13 mouse cellular contexts compared by ENCODE assay signal in the genomic region with DNA sequence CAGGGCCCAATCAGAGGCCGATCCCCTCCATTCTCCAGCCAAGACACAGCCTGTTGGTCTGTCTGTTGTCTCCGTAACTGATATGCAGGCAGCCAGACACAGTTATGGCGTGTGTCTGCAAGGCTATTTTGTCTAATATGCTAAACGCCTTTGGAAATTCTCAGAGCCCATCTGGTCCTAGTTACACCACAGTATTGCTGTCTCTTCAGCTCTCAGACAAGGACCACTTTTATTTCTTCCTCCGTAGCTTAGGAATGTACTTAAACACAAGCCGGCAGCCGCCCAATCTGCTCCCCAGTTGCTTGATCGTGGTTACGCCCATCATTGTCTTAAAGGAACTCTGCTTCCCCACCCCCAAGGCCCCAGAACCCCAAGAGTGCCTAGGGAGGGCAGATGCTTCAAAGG. TPM values are rescaled to one million over a fixed set of nuclear protein-coding genes. Genes with fewer than 3 reads are reported as not detected.
A peak's percentile ranks its signal among the peaks of the same experiment; 100 is the strongest.
DNase-seq lines count a peak whose midpoint lies in the region; ATAC-seq and TF ChIP-seq lines count a peak whose summit lies in the region.
"Had no signal": no experiment of that assay in that cellular context is flagged by ENCODE, and none has a peak within 500 bp of the region (broad histone marks: within the 10 kb centered on the region; RNA-seq: fewer than 3 reads in every experiment).

No protein-coding gene starts in this region.

- H3K9me3 ChIP-seq in neural tube, embryonic 13.5 days = no peaks in the 10 kb centered on the region
- H3K9me3 ChIP-seq in forebrain, postnatal 0 days (ENCODE audit: low read length) = no peaks in the 10 kb centered on the region
- no peaks in the 10 kb centered on the region for H3K9me3 ChIP-seq in limb, embryonic 13.5 days

- no peak overlapping the region for H3K4me2 ChIP-seq in neural tube, embryonic 13.5 days
- no peak overlapping the region for H3K4me2 ChIP-seq in forebrain, postnatal 0 days (ENCODE audit: low read depth)
- no peak overlapping the region; the same call in none of the 2 replicates for H3K4me2 ChIP-seq in limb, embryonic 13.5 days (replicated peaks)

- H3K36me3 ChIP-seq in neural tube, embryonic 13.5 days = no peaks in the 10 kb centered on the region
- no peaks in the 10 kb centered on the region for H3K36me3 ChIP-seq in forebrain, postnatal 0 days (ENCODE audit: insufficient read depth)
- no peaks in the 10 kb centered on the region for H3K36me3 ChIP-seq in limb, embryonic 13.5 days

- DNase-seq in gastrocnemius, adult 18-20 months (ENCODE audit: low spot score) = peak; percentile 53
- no peak for DNase-seq in gastrocnemius, postnatal 14 days
- no peak for DNase-seq in neural tube, embryonic 10.5 days (ENCODE audit: extremely low spot score, low spot score)
- DNase-seq in forebrain, postnatal 0 days = peak; percentile 43
- no peak for DNase-seq in urinary bladder, postnatal 14 days (ENCODE audit: low spot score)
- DNase-seq: B cell, adult 2 months; cerebellum, adult 9-11 months had no signal

- H3K4me1 ChIP-seq in neural tube, embryonic 13.5 days (replicated peaks) = peaks cover 18% of the 10 kb centered on the region; the same call in 1 of the 2 replicates
- H3K4me1 ChIP-seq in forebrain, postnatal 0 days (ENCODE audit: insufficient read depth) = 0 out of 2 replicates have a peak, but pooled peaks cover 3% of the 10 kb centered on the region
- peaks cover 51% of the 10 kb centered on the region for H3K4me1 ChIP-seq in limb, embryonic 13.5 days

- no peak overlapping the region for H3K9ac ChIP-seq in neural tube, embryonic 13.5 days
- H3K9ac ChIP-seq in forebrain, postnatal 0 days = no peak overlapping the region
- no peak overlapping the region for H3K9ac ChIP-seq in limb, embryonic 13.5 days

- no peak overlapping the region for H3K4me3 ChIP-seq in neural tube, embryonic 13.5 days
- no peak overlapping the region for H3K4me3 ChIP-seq in forebrain, postnatal 0 days (ENCODE audit: low read depth, low read length)
- H3K4me3 ChIP-seq in limb, embryonic 13.5 days = no peak overlapping the region

- ATAC-seq in neural tube, embryonic 13.5 days (ENCODE audit: low read depth) = no peak
- peak; percentile 83 for ATAC-seq in forebrain, postnatal 0 days
- ATAC-seq in limb, embryonic 13.5 days (ENCODE audit: low FRiP score, low read depth) = peak; percentile 81
- ATAC-seq in megakaryocyte progenitor cell, adult 5-6 weeks (replicated peaks; ENCODE audit: poor library complexity) = no peak
- ATAC-seq: activated CD4-positive, CD25-positive, alpha-beta regulatory T cell, adult 4 months had no signal

- no peaks in the 10 kb centered on the region for H3K27me3 ChIP-seq in neural tube, embryonic 13.5 days
- no peaks in the 10 kb centered on the region for H3K27me3 ChIP-seq in forebrain, postnatal 0 days (ENCODE audit: insufficient read depth, low read length)
- H3K27me3 ChIP-seq in limb, embryonic 13.5 days = 0 out of 2 replicates have a peak, but pooled peaks cover 3% of the 10 kb centered on the region

- 55% methylated on average over 9 of the region's 9 CpGs for WGBS in neural tube, embryonic 13.5 days
- 32% methylated on average over 9 of the region's 9 CpGs for WGBS in forebrain, postnatal 0 days
- WGBS in limb, embryonic 13.5 days = 13% methylated on average over 9 of the region's 9 CpGs

- intact Hi-C loops in gastrocnemius, postnatal 14 days (cut with DNase I; ENCODE audit: low total_unique reads) = no loop called here

- 0 out of 2 replicates have a peak overlapping the region, but pooled peaks have one; percentile 3 for H3K27ac ChIP-seq in neural tube, embryonic 13.5 days (replicated peaks)
- H3K27ac ChIP-seq in forebrain, postnatal 0 days (ENCODE audit: low read depth, low read length) = 0 out of 2 replicates have a peak overlapping the region, but pooled peaks have one; percentile 30
- peak overlapping the region; percentile 85 for H3K27ac ChIP-seq in limb, embryonic 13.5 days
- H3K27ac ChIP-seq: macrophage had no signal

- TF ChIP-seq CTCF in forebrain, postnatal 0 days (IDR thresholded peaks at IDR 0.05; ENCODE audit: low read depth) = no peak

RNA-seq across cellular contexts. Expression of a gene that starts 24.3 kb away (rescaled TPM):
- total RNA-seq in gastrocnemius, adult 18-20 months (2021) = 1 to 10 TPM; 6.7 to 7.2 TPM
- 1 to 10 TPM; 6.4 to 6.9 TPM for total RNA-seq in gastrocnemius, postnatal 14 days (2021)
- polyA plus RNA-seq in neural tube, embryonic 13.5 days (2015; fragmentation: Nextera tagmentation; extraction: Ambion mirVana) = 30.6 TPM in 2 replicates
- 70.3 and 81.0 TPM in 2 replicates for total RNA-seq in forebrain, postnatal 0 days (2014; rRNA removed)
- 27.4 and 34.5 TPM in 2 replicates for polyA plus RNA-seq in forebrain, postnatal 0 days (2015; fragmentation: Nextera tagmentation; extraction: Ambion mirVana)
- 16.1 and 18.6 TPM in 2 replicates for polyA plus RNA-seq in limb, embryonic 13.5 days (2015; fragmentation: Nextera tagmentation; extraction: Ambion mirVana)
- total RNA-seq in megakaryocyte progenitor cell, adult 5-6 weeks (2015) = 0.77 and 1.1 TPM in 2 replicates
- 1.2 and 1.4 TPM in 2 replicates for total RNA-seq in megakaryocyte progenitor cell, adult 5-6 weeks (2017)

RNA-seq across cellular contexts. Expression of a gene that starts 31.5 kb away (rescaled TPM):
- 10 to 100 TPM; 40.1 to 51.6 TPM for total RNA-seq in gastrocnemius, adult 18-20 months (2021)
- total RNA-seq in gastrocnemius, postnatal 14 days (2021) = 10 to 100 TPM; 62.5 to 62.6 TPM
- 34.4 and 37.7 TPM in 2 replicates for polyA plus RNA-seq in neural tube, embryonic 13.5 days (2015; fragmentation: Nextera tagmentation; extraction: Ambion mirVana)
- total RNA-seq in forebrain, postnatal 0 days (2014; rRNA removed) = 26.7 and 41.1 TPM in 2 replicates
- 18.6 and 19.6 TPM in 2 replicates for polyA plus RNA-seq in forebrain, postnatal 0 days (2015; fragmentation: Nextera tagmentation; extraction: Ambion mirVana)
- 192 and 196 TPM in 2 replicates for polyA plus RNA-seq in limb, embryonic 13.5 days (2015; fragmentation: Nextera tagmentation; extraction: Ambion mirVana)
- not detected in 2 replicates for total RNA-seq in megakaryocyte progenitor cell, adult 5-6 weeks (2015)
- not detected in 2 replicates for total RNA-seq in megakaryocyte progenitor cell, adult 5-6 weeks (2017)
- total RNA-seq: granulocyte monocyte progenitor cell, adult 5-6 weeks had no signal

Comparison
In these comparisons a context has a peak if more than half of its experiments do, and no peak if none do; other contexts are left out.
1. DNase-seq: peak in gastrocnemius, adult 18-20 months (single experiment) and forebrain, postnatal 0 days (single experiment); none in gastrocnemius, postnatal 14 days (single experiment), neural tube, embryonic 10.5 days (single experiment) and urinary bladder, postnatal 14 days (single experiment).
2. ATAC-seq: peak in forebrain, postnatal 0 days (single experiment) and limb, embryonic 13.5 days (single experiment); none in neural tube, embryonic 13.5 days (single experiment) and megakaryocyte progenitor cell, adult 5-6 weeks (single experiment).
3. H3K27ac ChIP-seq: peak in every context shown above with its lines; median percentile 85 in limb, embryonic 13.5 days; 30 in forebrain, postnatal 0 days; 3 in neural tube, embryonic 13.5 days.
4. RNA of a gene that starts 31.5 kb away (total RNA-seq): 62.5 to 62.6 TPM in gastrocnemius, postnatal 14 days, 40.1 to 51.6 TPM in gastrocnemius, adult 18-20 months and 26.7 to 41.1 TPM in forebrain, postnatal 0 days; not detected in megakaryocyte progenitor cell, adult 5-6 weeks; every median in the first group is over 10 times any median in the second.